Mouse (Mus musculus) gastrocnemius, adult 8-10 months (tissue): ENCODE measurements around the gene Enah. TPM values are rescaled to one million over a fixed set of nuclear protein-coding genes. Genes with fewer than 3 reads are reported as not detected.

Experiments
- DNase-seq, 2 experiments: peaks; one replicate each; pipeline ENCODE4 v3.0.0; 2022; ENCODE audit warnings: low spot score in 2 of 2
- total RNA-seq, 4 experiments: library from RNA; stranded (reverse); gene quantifications; 2 replicates each; pipeline ENCODE4 v1.2.4; 2022

Gene Enah
- total RNA-seq, 4 experiments from 2014 or later: 43.1 to 56.3 (median 48.3) TPM

DNA sequence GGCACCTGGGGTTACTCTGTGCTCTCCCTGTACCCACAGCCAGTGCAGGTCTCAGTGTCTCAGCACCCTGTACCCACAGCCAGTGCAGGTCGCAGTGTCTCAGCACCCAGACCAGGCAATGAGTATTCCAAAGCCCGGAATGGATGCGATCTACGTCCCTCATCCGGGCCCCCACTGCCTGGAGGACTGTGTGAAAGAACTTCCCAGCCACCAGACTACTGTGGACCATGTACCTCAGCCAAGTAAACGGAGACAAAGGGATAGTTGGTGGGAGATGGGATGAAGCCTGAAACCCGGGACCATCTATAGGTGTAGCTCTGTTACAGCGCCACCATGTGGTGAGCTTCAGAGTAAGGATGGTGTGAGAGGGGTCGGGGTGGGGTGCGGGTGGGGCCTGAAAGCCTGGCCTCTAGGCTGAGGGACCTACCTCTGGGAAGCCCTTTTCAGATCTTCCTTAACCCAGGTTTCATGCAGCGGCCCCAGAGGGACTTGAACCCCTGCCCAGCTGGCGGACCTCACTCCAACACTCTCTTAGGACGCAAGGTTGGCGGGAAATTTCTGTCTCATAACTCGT lies 139.0 kb downstream of the Enah start:
- DNase-seq: no peak

DNA sequence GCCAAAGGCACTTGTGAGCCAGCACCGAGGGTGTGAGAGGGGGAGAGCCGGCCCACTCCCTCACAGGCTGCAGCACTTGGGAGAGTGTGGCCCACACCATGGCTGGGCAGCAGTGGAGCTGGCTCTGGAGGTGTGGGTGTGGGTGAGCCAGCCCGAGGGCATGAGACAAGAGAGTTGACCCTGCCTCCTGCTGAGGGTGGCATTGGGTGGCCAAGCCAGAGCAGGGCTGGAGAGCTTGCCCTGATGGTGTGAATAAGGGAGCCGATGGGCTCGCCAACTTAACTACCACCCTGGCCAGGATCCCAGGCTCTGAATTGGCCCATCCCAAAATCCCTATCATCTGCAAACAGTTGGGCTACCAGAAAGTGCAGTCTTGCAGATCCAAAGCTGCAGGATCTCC lies 141.4 kb downstream of the Enah start:
- DNase-seq: no peak

DNA sequence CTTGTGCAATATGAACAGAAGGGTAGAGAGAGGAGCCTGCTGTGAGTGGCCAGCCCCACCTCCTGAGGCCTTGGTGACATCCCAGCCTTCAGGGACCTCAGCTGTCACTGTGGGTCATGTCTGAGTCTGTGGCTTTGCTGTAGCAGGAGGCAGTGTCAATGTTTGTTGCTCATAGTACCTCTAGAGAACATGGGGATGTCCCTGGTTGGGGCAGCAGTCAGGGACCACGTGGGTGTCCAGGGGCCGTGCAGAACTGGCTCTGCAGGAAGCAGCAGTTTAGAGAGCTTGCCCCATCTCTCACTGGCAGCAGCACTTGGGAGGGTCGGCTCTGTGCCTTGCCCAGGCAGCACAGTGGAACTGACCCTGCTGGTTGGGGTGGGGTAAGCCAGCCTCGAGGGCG lies 142.7 kb downstream of the Enah start:
- no peak for DNase-seq

DNA sequence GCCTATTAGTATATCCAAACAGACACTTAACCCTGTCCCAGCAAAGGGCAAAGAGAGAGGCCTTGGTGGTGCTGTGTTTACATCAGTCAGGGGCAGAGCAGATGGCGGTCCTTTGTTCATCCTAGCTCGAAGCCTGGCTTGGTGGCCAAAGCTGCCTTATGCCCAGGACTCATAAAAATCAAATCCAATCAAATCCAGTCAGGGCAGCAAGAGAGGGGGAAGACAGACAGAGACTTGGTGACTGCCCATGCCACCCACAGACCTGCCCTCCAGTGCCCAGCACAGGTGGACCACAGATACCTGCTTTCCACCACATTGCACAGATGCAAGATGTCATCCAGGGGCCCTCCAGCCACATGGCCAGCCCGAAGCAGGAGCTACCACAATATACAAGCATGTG lies 143.1 kb downstream of the Enah start:
- DNase-seq: no peak

DNA sequence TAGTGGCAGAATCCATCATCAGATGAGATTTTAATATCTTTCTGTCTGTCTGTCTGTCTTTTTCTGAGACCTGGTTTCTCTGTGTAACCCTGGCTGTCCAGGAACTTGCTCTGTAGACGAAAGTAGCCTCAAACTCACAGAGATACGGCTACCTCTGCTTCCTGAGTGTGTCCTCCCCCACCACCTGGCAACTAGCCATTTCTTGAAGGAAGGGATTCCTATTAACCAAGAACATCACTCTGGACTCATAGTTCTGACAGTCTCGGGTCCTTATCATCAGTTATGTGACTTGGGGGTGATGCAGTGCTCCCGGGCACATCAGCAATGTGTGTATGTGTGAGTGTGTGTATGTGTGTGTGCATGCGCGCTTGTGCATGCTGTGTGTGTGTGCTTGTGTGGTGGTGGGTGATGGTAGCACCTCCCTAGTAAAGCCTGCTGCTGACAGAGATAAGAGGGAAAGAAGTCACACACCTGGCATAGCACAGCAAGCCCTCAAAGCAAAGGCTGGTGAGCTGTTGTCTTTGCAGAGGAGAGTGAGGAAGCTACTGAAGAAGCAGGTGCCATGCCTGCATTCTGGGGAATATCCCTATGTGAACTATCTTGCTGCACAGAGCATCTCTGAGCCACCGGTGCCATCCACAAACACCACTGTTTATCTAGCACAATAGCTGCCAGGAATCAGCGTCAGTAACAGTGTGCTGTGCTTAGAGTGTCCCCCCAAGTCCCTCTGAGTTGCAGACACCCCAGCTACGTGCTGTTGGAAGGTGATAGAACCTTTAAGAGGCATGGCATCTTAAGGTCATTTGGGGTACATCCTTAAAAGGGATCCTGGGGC lies 146.5 kb downstream of the Enah start:
- DNase-seq: no peak

DNA sequence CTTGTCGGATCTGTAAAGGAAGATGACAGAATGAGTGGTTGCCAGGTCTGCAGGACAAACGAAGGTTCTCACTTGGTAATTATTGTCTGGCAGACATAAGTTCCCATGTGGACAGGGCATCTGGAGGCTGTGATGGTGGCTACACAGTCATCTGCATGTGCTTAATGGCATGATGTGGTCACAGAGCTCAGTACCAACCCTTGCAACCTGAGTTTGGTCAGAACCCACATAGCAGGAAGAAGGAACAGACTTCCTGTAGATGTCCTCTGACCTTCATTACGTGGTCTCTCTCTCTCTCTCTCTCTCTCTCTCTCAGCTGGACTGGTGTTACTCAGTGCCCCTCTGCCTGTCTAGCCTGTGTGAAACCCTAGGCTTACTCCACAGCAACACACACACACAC lies 147.2 kb downstream of the Enah start:
- no peak for DNase-seq

DNA sequence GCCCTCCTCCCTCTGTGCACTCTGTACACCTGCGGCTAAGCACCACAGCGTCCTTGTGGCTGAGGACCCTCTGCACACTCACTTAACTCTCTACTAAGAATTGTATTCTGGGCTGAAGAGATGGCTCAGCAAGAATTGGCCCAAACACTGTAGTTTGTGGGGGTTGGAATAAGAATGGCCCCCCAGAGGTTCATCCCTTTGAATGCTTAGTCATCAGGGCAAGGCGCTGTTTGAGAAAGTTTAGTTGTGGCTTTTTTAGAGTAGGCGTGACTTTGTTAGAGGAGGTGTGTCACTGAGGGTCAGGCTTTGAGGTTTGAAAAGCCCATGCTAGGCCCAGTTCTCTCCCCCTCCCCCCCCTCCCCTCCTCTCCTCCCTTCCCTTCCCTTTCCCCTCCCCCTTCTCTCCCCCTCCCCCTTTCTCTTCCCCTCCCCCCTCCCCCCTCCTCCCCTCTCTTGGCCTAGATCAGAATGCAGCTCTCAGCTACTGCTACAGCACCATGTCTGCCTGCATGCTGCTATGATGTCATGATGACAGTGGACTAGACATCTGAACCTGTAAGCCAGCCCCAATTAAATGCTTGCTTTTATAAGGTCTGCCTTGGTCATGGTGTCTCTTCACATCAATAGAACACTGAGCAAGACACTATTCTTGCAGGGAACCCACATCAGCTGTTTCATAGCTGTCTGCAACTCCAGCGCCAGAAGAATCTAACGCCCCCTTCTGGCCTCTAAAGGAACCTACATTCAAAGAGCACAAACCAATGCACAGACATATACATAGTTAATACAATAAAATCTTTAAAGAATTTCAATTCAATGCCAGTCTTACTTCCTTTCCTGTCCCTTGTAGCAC lies 153.1 kb downstream of the Enah start:
- DNase-seq: no peak

DNA sequence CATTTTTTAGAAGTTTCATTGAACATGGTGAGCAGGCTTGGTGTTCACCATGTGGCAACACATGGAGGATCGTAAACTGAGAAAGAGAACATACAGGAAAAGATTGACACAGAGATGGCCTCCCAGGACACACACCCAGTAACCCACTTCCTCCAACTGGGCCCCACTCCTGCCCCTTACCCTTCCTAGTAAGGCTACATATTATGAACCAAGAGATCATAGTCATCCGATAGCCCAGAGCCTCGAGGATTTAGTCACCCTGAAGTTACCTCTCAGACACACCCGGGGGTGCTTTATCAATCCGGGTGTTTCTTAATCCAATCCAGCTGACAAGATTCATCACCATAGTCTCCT lies 153.9 kb downstream of the Enah start:
- no peak for DNase-seq

DNA sequence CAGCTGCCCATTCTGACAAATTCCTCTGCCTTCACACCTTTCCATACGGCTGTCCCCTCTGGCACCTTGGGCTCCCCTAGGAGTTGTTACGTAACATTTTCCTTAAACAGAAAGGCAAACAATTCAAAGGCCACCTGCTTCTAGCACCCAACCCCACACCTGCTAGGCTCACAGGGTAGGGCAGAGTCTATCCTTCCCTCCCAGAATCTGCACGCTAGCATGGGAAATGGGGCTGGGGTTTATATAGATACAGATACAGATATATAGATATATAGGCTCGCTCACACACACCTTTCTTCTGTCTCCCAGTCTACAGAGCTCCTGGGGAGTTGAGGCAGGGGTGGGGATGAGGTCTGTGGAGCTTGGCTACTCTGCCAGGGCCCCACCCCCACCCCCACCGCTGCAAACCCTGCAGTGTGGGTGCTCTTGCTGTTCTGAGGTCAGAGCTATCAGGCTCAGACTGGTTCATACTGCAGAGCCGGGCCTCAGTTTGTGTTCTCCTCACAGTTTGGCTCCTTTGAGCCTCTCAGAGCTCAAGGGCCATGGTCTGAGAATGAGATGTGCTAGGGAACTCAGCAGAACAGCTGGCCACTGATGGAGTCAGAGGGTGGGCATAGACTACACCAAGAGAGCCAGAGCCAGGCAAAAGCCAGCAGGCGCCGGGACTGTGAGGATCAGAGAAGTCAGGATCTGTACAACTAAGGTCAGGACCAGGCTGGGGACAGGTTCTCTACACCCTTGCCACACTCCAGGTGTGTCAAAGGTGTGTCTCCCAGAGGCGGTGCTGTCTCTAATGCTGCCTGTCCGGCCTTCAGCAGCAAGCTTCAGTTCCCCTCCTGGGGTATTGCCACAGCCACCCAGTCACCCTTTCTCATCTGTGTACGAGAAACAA lies 154.6 kb downstream of the Enah start:
- no peak for DNase-seq

DNA sequence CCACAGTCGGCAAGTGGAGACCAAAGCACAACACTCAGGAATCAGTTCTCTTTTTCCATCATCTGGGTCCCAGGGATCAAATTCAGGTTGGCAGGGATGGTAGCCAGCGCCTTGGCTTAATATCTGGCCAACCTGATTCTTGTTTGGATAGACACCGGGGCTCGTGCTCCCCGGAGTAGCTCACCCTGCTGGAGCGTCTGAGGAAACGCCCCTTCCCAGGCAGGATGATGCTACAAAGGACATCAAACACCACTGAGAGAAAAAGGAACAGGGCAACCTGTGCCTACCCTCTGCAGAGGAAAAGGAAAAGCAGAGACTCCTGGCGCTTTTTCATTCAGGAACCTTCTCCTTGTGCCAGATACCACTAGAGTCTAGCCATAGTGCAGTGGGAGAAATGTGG lies 156.4 kb downstream of the Enah start:
- DNase-seq: no peak

DNA sequence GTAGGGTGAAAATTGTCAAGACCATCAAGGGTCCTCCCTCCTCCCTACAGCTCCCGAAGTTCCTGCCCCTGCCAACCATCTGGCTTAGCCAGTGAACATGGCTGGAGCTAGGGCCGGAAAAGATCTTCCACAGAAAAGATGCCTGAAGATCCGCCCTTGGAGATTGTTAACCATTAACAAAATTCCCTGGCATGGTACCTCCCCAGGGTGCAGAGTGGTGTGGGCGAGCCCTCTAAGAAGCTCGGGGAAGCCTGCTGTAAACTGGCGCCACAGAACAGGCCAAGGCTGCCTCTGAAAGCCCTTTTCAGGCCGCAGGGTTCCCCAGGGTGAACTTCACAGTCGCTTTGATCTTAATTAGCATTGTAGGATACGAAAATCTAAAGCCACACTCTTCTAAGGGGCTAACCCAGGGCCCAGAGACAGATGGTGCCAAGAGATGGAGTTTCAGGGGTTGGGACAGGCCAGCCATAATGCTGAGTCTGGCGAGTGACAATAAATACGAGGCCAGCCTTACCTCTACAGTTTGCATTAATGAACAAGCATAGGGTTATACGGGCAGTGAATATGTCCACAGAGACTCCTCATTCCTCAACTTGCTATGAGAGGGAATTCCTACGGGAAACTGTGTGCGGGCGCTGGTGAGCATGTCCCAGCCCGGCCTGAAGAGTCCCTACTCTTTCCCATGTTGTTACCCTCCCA lies 157.0 kb downstream of the Enah start:
- DNase-seq: no peak

DNA sequence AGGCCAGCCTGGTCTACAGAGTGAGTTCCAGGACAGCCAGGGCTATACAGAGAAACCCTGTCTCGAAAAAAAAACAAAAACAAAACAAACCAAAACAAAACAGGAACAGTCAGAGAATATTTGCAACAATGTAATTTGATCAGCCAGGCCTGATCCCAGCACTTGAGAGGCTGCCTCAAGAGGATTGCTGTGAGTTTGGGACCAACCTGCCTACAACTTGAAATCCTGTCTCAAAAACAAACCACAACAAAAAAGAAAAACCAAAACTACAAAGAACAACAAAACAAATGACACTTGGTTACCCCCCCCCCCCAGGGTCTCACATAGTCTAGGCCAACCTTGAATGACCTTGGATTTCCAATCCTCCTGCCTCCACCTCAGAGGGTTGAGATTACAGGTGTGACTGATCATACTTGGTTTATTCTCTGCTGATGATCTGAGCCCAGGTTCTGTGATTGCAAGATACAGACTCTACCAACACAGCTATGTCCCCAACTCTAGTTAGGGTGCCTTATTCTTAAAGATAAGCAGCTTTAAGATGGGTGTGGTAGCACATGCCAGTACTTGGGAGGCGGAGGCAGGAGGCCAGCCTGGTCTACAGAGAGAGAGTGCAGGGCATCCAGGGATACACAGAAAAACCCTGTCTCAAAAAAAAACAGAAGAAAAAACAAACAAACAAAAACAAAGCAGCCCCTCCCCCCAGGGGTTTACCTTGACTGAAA lies 158.4 kb downstream of the Enah start:
- DNase-seq: no peak

DNA sequence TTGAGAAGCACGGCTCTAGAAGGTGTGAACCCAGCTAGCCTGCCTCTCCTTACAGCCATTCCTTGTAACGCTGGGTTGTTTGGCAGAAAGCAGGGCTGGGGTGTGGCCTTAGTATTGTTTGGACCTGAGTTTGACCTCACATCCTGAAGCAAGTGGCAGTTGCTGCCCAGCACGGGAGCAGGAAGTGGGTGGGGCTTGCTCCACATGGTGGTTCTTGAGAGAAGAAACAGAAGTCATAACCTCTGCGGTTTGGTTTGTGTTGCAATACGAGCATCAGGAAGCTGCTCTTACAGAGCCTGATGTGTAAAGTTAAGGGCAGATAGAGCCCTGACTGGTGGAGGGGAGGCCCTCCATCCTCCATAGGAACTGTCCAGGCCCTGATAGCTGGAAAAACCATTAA lies 159.1 kb downstream of the Enah start:
- DNase-seq: peak; percentile 33 to 57

DNA sequence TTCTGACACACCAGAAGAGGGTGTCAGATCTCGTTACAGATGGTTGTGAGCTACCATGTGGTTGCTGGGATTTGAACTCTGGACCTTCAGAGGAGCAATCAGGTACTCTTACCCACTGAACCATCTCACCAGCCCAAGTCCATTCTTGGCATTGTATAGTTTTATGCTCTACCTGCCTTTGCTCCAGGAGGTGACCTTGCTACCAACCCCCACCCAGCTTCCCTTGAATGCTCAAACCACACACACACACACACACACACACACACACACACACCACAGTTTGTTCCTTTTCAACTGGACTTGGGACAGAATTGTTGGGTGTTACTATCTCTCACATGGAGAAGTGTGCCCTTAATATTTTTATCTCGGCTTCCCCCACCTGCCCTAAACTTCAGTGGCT lies 163.5 kb downstream of the Enah start:
- DNase-seq: no peak

DNA sequence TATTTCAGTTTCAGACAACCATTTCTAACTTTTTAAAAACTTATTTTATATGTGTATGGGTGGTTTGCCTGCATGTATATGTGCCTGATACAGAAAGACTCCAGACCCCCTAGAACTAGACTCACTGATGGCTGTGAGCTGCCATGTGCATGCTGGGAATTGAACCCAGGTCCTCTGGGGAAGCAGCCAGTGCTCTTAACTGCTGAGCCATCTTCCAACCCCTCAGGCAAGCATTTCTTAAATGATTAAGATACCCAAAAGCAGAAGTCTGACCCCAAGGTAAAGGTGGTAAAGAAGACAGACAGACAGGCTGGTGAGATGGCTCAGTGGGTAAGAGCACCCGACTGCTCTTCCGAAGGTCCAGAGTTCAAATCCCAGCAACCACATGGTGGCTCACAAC lies 165.0 kb downstream of the Enah start:
- no peak for DNase-seq

DNA sequence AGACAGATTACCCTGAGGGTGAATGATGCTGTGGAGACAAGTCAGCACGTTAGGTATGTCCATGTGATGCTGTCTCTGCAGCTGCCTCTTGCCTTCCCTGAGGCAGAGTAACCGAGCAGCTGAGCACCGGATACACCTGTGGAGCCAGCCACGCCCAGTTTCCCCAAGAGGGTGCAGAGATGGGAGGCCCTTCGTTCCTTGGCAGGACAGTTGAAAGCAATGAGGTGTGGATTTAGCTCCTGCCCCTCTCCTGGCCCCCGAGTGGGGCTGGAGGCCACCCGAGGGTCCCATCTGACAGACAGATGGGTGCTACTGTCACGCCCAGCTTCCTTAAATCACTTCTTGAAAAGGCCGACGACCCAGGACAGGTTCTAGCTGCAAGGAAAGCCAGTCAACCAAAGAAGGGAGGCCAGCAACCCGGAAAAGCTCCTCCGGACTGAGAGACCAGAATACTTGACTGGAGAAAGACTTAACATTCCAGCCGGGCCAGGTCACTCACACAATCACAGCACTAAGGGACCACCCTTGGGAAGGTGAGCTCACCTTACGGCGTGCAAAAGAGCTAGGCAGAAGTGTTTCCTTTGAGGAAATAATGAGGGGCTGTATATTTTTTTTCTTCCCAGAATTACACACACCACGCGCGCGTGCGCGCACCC lies 166.6 kb downstream of the Enah start:
- no peak for DNase-seq

DNA sequence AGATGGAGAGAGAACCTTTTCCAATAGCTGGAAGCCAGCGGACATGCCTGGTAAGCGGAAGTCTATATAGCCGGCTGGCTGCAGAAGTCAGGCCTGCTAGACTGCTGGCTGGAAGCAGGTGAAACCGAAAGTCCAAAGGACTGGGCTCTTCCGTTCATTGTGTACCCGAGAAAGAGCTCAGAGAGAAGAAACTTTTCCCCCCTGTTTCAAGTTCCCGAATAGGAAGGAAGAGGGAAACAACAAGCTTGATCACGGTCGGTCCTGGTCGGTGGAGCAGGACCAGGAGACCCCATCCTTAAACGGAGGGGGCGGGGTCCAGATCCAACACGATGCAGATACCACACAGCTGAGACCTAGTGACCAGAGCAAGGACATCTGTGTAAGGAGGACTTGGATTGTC lies 167.3 kb downstream of the Enah start:
- no peak for DNase-seq

DNA sequence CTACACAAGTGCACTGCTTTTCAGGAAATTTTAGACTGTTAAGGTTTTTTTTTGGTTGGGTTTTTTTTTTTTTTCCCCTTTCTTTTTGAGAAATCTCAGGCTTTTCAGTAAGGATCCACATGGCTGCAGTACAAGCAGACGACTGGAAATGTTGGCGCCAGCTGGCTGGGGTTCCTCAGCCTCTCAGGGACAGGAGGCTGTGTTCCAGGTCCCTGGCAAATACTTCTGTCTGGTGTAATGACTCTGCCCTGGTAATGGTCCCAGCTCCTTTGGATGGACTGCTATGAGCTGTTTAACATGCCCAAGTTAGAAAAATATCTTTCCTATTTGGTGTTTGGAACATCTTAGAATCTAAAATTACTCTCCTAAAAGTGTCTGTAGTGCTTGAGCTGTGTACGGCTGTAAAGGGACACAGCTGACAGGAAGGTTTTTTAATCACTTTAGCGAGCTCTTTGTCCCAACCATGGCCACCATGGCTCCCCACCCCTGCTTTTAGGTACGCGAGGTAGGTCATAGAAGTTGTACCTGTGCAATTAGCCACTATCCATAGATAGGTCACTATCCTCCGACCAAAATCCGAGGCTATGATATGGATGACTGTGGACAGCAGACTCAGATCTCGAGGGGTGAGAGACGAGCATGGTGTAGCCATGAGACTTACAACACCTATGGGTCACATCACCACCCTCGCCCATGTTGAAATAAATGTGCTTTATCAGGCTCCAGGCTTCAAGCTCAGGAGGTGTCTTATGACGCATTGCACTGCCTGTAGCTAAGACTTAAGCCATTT lies 168.1 kb downstream of the Enah start:
- DNase-seq: peak; percentile 60 to 76

DNA sequence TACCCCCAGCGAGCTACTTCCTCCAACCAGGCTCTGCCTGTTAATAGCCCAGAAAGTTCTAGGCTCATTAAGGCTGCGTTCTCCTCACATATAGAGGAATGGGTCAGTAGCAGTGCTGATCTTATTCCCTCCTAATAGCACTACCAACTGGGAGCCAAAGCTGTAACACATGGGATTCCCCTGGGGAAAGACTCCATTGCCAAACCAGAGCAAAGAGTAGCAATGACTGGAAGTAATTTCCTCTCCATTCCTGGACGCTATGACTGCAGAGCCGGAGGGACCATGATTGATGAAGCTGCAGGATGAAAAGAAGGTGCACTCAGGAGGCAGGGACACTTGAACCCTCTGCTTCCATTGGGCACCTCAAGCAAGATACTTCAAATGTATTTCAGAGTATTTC lies 169.3 kb downstream of the Enah start:
- DNase-seq: no peak
